ENCODE assay signal across 8 mouse cellular contexts in genomic region chr2:102657726-102658125, GRCm38 (mm10). TPM values are rescaled to one million over a fixed set of nuclear protein-coding genes. Genes with fewer than 3 reads are reported as not detected.
A peak's percentile ranks its signal among the peaks of the same experiment; 100 is the strongest.
DNase-seq lines count a peak whose midpoint lies in the region; ATAC-seq lines count a peak whose summit lies in the region.

No protein-coding gene starts in this region.

- peak overlapping the region; percentile 100 for H3K4me2 ChIP-seq in embryonic facial prominence, embryonic 12.5 days (replicated peaks)
- H3K4me2 ChIP-seq in liver, embryonic 11.5 days, result no peak overlapping the region; the same call in 1 of the 2 replicates

- no peaks in the 10 kb centered on the region for H3K9me3 ChIP-seq in embryonic facial prominence, embryonic 12.5 days
- no peaks in the 10 kb centered on the region for H3K9me3 ChIP-seq in limb, embryonic 10.5 days (replicated peaks)
- H3K9me3 ChIP-seq in liver, embryonic 11.5 days (ENCODE audit: control insufficient read depth, low read length), result no peaks in the 10 kb centered on the region

- peaks cover 12% of the 10 kb centered on the region for H3K4me1 ChIP-seq in embryonic facial prominence, embryonic 12.5 days
- H3K4me1 ChIP-seq in limb, embryonic 10.5 days, result peaks cover 26% of the 10 kb centered on the region
- H3K4me1 ChIP-seq in liver, embryonic 11.5 days (replicated peaks; ENCODE audit: control insufficient read depth, insufficient read depth, low read length), result no peaks in the 10 kb centered on the region; the same call in 1 of the 2 replicates

- no peak overlapping the region for H3K4me3 ChIP-seq in embryonic facial prominence, embryonic 12.5 days
- H3K4me3 ChIP-seq in limb, embryonic 10.5 days, result peak overlapping the region; percentile 81
- no peak overlapping the region for H3K4me3 ChIP-seq in liver, embryonic 11.5 days (ENCODE audit: low read depth, low read length)

- H3K9ac ChIP-seq in embryonic facial prominence, embryonic 12.5 days, result no peak overlapping the region
- no peak overlapping the region for H3K9ac ChIP-seq in liver, embryonic 11.5 days (ENCODE audit: low read depth, low read length)

- H3K36me3 ChIP-seq in embryonic facial prominence, embryonic 12.5 days, result no peaks in the 10 kb centered on the region
- no peaks in the 10 kb centered on the region for H3K36me3 ChIP-seq in limb, embryonic 10.5 days
- no peaks in the 10 kb centered on the region for H3K36me3 ChIP-seq in liver, embryonic 11.5 days (ENCODE audit: control insufficient read depth, insufficient read depth, low read length)

- H3K27me3 ChIP-seq in embryonic facial prominence, embryonic 12.5 days, result peaks cover 37% of the 10 kb centered on the region
- peaks cover 54% of the 10 kb centered on the region for H3K27me3 ChIP-seq in limb, embryonic 10.5 days (ENCODE audit: low read depth, poor library complexity, severe bottlenecking)
- peaks cover 52% of the 10 kb centered on the region for H3K27me3 ChIP-seq in liver, embryonic 11.5 days (replicated peaks; ENCODE audit: control insufficient read depth, insufficient read depth, low read length)

- 11% methylated on average over 7 of the region's 7 CpGs for WGBS in embryonic facial prominence, embryonic 12.5 days
- 3% methylated on average over 7 of the region's 7 CpGs for WGBS in limb, embryonic 10.5 days
- 16% methylated on average over 7 of the region's 7 CpGs for WGBS in liver, embryonic 11.5 days

- no peak overlapping the region for H3K27ac ChIP-seq in embryonic facial prominence, embryonic 12.5 days
- H3K27ac ChIP-seq in limb, embryonic 10.5 days, result no peak overlapping the region
- no peak overlapping the region for H3K27ac ChIP-seq in liver, embryonic 11.5 days (ENCODE audit: low read depth, low read length)

- peak; percentile 51 to 70 for DNase-seq in layer of hippocampus, adult 18-20 months (ENCODE audit: low spot score in 2 of 2)
- no peak for DNase-seq in layer of hippocampus, adult 9-10 months (ENCODE audit: low spot score)
- DNase-seq in limb, embryonic 10.5 days (ENCODE audit: low spot score), result peak; percentile 31
- peak; percentile 59 for DNase-seq in right cerebral cortex, postnatal 14 days
- no peak for DNase-seq in liver, embryonic 11.5 days (ENCODE audit: low spot score)
- no peak for DNase-seq in adrenal gland, adult 2 months
- no peak for DNase-seq in adrenal gland, postnatal 10 days

- ATAC-seq in embryonic facial prominence, embryonic 12.5 days (ENCODE audit: insufficient number of reproducible peaks, insufficient read depth, low FRiP score, low TSS enrichment), result no peak
- ATAC-seq in liver, embryonic 11.5 days (replicated peaks; ENCODE audit: low FRiP score), result no peak

RNA-seq across cellular contexts. Expression of gene Slc1a2, which starts 0.7 kb away (rescaled TPM):
- 1,000 to 10,000 TPM; 1,741 to 1,763 TPM for total RNA-seq in layer of hippocampus, adult 18-20 months (2021)
- polyA plus RNA-seq in embryonic facial prominence, embryonic 12.5 days (2016; fragmentation: Nextera tagmentation; extraction: Ambion mirVana), result 1.2 TPM in 2 replicates
- 0.09 and 0.38 TPM in 2 replicates for polyA plus RNA-seq in limb, embryonic 10.5 days (2016; fragmentation: Nextera tagmentation; extraction: Ambion mirVana)
- 0.23 and 0.43 TPM in 2 replicates for polyA plus RNA-seq in liver, embryonic 11.5 days (2014; fragmentation: Nextera tagmentation; extraction: Ambion mirVana)
- under 1 TPM; 0.14 to 0.55 TPM for total RNA-seq in adrenal gland, adult 2 months (2021)
- 0.01 TPM in 1 of 2 replicates, not detected in the other for polyA plus RNA-seq in adrenal gland, adult 2 months (2012; rRNA removed)
- 1 to 10 TPM in 1 of 2 experiments, under 1 TPM in 1; 0.61 to 1.4 TPM for total RNA-seq in adrenal gland, postnatal 10 days (2021)

Comparison
In these comparisons a context has a peak if more than half of its experiments do, and no peak if none do; other contexts are left out.
1. DNase-seq: peak in layer of hippocampus, adult 18-20 months (2 of 2), limb, embryonic 10.5 days (single experiment) and right cerebral cortex, postnatal 14 days (single experiment); none in layer of hippocampus, adult 9-10 months (single experiment), liver, embryonic 11.5 days (single experiment), adrenal gland, adult 2 months (single experiment) and adrenal gland, postnatal 10 days (single experiment).